Mouse (Mus musculus): ENCODE measurements at regions not wholly inside any gene's neighbourhood (a gene's known extent, or its start where the extent isn't known, plus 50 kb on each side); places are given as distances from the start of the nearest gene placed in this dataset.

DNA sequence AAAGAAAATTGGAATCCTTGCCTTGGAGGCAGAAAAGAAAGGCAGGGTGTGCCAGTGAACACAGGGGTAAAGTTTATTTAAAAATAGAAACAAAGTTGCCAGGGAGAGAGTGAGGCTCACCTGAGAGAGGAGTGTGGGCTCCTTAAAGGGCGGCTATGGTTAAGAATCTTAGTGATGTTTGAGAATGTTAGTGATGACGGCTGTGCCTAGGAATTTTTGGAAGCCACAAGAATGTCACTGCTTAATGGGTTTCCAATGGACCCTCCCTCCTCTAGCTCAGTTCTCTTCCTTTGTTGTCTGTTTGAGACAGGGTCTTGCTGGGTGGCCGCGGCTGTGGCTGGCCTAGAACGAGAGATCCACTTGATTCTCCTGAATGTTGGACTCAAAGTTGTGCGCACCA, 106.3 kb upstream of the Hs6st1 start:
- Histone ChIP-seq H3K9me3 (ENCODE audit: control insufficient read depth, low read length) (no peaks in the 10 kb centered on the region), H3K27ac (ENCODE audit: low read depth, low read length) (no peak overlapping the region), H3K4me1 (replicated peaks; ENCODE audit: control insufficient read depth, insufficient read depth, low read length) (no peaks in the 10 kb centered on the region), H3K27me3 (ENCODE audit: control insufficient read depth, insufficient read depth, low read length) (no peaks in the 10 kb centered on the region), H3K4me3 (ENCODE audit: low read depth, low read length) (no peak overlapping the region), H3K9ac (ENCODE audit: low read depth, low read length) (no peak overlapping the region), H3K36me3 (ENCODE audit: control insufficient read depth, insufficient read depth, low read length) (no peaks in the 10 kb centered on the region), H3K4me2 (replicated peaks; ENCODE audit: low read depth, low read length) (no peak overlapping the region)
- whole genome bisulfite sequencing: 81% methylated on average over 6 of the region's 6 CpGs
- no peak for ATAC-seq (ENCODE audit: low FRiP score)
- no peak for DNase-seq (ENCODE audit: low spot score)

DNA sequence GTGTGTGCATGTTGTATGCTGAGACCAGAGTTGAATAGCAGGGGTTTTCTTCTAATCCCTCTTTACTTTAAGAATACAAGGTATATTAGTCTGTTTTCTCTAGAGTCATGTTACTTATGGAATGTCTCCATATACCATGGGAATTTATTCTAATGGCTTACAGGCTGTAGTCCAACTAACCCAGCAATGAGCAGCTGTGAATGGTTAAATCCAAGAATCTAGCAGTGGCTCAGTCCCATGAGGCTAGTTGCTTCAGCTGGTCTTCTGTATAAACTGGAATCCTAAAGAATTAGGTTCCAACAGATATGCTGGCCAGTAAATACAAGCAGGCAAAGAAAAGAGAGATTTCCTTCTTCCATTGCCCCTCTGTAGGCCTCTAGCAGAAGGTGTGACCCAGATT, 99.7 kb upstream of the Hs6st1 start:
- Histone ChIP-seq H3K27ac (ENCODE audit: low read depth, low read length) (no peak overlapping the region), H3K4me2 (replicated peaks; ENCODE audit: low read depth, low read length) (no peak overlapping the region), H3K9me3 (ENCODE audit: control insufficient read depth, low read length) (no peaks in the 10 kb centered on the region), H3K4me1 (replicated peaks; ENCODE audit: control insufficient read depth, insufficient read depth, low read length) (no peaks in the 10 kb centered on the region), H3K9ac (ENCODE audit: low read depth, low read length) (no peak overlapping the region), H3K36me3 (ENCODE audit: control insufficient read depth, insufficient read depth, low read length) (no peaks in the 10 kb centered on the region), H3K4me3 (ENCODE audit: low read depth, low read length) (no peak overlapping the region), H3K27me3 (ENCODE audit: control insufficient read depth, insufficient read depth, low read length) (no peaks in the 10 kb centered on the region)
- DNase-seq (ENCODE audit: low spot score) (no peak), ATAC-seq (ENCODE audit: low FRiP score) (no peak)

DNA sequence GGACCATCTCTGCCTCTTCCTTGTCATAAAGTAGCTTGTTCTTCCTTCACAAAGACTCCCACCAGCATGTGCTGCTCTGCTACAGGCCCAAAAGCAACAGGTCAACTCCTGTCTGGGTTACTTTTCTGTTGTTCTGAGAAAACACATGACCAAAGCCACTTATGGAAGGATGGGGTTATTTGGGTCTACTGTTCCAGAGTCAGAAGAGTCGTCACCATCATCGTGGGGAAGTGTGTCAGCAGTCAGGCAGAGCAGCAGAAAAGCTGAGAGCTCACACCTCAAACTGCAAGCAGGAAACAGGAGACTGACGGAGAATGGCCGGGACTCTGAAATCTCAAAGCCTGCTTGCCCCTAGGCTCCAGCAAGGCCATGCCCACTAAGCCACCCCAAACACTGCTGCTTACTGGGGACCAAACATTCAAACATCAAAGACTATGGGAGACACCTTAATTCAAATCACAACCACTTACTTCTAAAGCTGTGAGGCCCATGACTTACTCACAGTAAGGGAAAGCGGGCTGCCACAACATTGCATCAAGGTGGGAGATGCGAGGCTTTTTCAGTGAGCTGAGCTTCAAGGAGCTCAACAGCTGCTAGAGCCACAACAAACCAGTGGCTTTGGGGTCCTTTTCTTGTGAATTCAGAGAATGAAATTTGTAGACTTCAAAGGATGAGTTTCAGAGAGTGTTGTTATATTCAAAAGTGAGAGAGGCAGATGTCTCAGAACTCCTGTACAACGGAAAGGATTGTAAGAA, 96.6 kb upstream of the Hs6st1 start:
- no peak overlapping the region for H3K4me2 ChIP-seq (replicated peaks; ENCODE audit: low read depth, low read length)
- WGBS: 62% methylated on average over 7 of the region's 7 CpGs
- H3K9ac ChIP-seq (ENCODE audit: low read depth, low read length): no peak overlapping the region
- ATAC-seq (ENCODE audit: low FRiP score) (no peak), DNase-seq (ENCODE audit: low spot score) (no peak)
- no peaks in the 10 kb centered on the region for H3K36me3 ChIP-seq (ENCODE audit: control insufficient read depth, insufficient read depth, low read length)
- H3K9me3 ChIP-seq (ENCODE audit: control insufficient read depth, low read length): no peaks in the 10 kb centered on the region
- H3K27me3 ChIP-seq (ENCODE audit: control insufficient read depth, insufficient read depth, low read length): no peaks in the 10 kb centered on the region
- H3K4me3 ChIP-seq (ENCODE audit: low read depth, low read length): no peak overlapping the region
- no peak overlapping the region for H3K27ac ChIP-seq (ENCODE audit: low read depth, low read length)
- H3K4me1 ChIP-seq (replicated peaks; ENCODE audit: control insufficient read depth, insufficient read depth, low read length): no peaks in the 10 kb centered on the region

DNA sequence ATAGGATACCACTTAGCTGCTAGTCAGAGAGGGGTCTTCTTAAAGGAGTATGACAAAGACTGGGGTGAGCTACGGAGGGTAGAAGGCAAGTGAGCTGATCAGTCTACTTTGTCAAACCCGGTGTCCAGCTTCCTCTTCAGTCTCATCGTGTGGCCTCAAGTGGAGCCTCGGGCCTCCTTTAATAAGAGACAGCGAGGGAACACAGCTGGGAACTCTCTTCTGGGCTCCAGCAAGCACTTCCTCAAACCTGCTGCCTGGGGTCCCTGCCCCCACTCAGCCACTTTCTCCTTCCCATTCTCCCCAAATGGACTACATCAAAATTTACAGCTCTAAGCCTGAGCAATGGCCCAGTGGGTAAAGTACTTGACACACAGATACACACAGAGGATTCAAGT, 96.0 kb upstream of the Hs6st1 start:
- DNase-seq (ENCODE audit: low spot score): no peak
- no peak overlapping the region for H3K4me3 ChIP-seq (ENCODE audit: low read depth, low read length)
- no peaks in the 10 kb centered on the region for H3K4me1 ChIP-seq (replicated peaks; ENCODE audit: control insufficient read depth, insufficient read depth, low read length)
- no peak overlapping the region for H3K4me2 ChIP-seq (replicated peaks; ENCODE audit: low read depth, low read length)
- WGBS: 50% methylated on average over 5 of the region's 5 CpGs
- no peak overlapping the region for H3K27ac ChIP-seq (ENCODE audit: low read depth, low read length)
- no peak overlapping the region for H3K9ac ChIP-seq (ENCODE audit: low read depth, low read length)
- ATAC-seq (ENCODE audit: low FRiP score): no peak
- H3K9me3 ChIP-seq (ENCODE audit: control insufficient read depth, low read length): no peaks in the 10 kb centered on the region
- H3K27me3 ChIP-seq (ENCODE audit: control insufficient read depth, insufficient read depth, low read length): no peaks in the 10 kb centered on the region
- H3K36me3 ChIP-seq (ENCODE audit: control insufficient read depth, insufficient read depth, low read length): no peaks in the 10 kb centered on the region

DNA sequence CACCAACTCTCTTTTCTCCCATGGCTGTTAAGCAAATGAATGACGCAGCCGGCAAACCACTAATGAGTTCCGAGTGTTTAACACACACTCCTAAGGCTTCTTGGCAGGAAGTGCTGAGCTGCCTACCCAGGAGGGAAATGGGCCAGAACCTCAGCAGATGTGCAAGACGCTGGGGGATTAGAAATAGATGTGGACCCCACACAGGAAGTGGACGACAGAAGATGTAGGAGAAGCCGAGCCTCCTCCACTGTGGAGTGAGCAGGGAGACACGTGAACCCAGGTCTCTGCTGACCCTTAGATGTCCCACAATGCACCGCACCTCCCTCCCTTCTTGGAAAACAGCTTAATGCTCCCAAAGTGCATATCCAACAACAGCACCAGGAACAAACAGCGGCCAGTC, 94.8 kb upstream of the Hs6st1 start:
- Histone ChIP-seq H3K4me1 (replicated peaks; ENCODE audit: control insufficient read depth, insufficient read depth, low read length) (no peaks in the 10 kb centered on the region), H3K36me3 (ENCODE audit: control insufficient read depth, insufficient read depth, low read length) (no peaks in the 10 kb centered on the region), H3K9ac (ENCODE audit: low read depth, low read length) (no peak overlapping the region), H3K27ac (ENCODE audit: low read depth, low read length) (no peak overlapping the region), H3K9me3 (ENCODE audit: control insufficient read depth, low read length) (no peaks in the 10 kb centered on the region), H3K4me3 (ENCODE audit: low read depth, low read length) (no peak overlapping the region), H3K27me3 (ENCODE audit: control insufficient read depth, insufficient read depth, low read length) (no peaks in the 10 kb centered on the region), H3K4me2 (replicated peaks; ENCODE audit: low read depth, low read length) (no peak overlapping the region)
- ATAC-seq (ENCODE audit: low FRiP score) (no peak), DNase-seq (ENCODE audit: low spot score) (no peak)
- whole genome bisulfite sequencing: 67% methylated on average over 9 of the region's 9 CpGs

DNA sequence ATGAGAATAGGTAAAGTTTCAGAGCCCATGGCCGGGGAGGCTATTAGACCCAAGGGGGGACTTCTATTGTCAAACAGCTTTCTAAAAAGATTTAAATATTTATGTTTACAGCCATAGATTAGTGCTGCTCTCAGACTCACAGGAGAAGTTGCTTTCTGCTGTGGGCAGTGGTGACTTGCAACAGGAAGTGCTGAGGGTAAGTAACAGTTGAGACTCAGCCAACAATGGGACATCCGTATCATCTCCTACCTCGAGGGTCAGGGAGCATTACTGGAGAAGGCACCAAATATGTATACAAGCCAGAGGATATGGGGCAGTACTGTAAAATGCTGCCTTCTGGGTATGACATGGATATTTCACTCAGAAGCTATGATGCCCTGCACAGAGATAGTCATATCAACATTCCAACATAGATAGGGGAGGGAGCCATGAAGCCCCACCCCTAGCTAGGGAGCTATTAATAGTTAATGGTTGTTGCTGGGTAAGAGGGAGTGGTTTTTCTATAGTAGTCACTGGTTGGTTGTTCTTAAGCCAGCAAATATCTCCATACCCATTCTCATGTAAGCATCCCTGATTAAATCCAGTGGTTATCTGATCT, 92.5 kb upstream of the Hs6st1 start:
- DNase-seq (ENCODE audit: low spot score) (no peak), ATAC-seq (ENCODE audit: low FRiP score) (no peak)
- H3K9me3 ChIP-seq (ENCODE audit: control insufficient read depth, low read length): no peaks in the 10 kb centered on the region
- H3K4me1 ChIP-seq (replicated peaks; ENCODE audit: control insufficient read depth, insufficient read depth, low read length): no peaks in the 10 kb centered on the region
- H3K4me2 ChIP-seq (replicated peaks; ENCODE audit: low read depth, low read length): no peak overlapping the region
- no peaks in the 10 kb centered on the region for H3K36me3 ChIP-seq (ENCODE audit: control insufficient read depth, insufficient read depth, low read length)
- H3K9ac ChIP-seq (ENCODE audit: low read depth, low read length): no peak overlapping the region
- H3K4me3 ChIP-seq (ENCODE audit: low read depth, low read length): no peak overlapping the region
- H3K27me3 ChIP-seq (ENCODE audit: control insufficient read depth, insufficient read depth, low read length): no peaks in the 10 kb centered on the region
- WGBS: 84% methylated on average over 3 of the region's 3 CpGs
- no peak overlapping the region for H3K27ac ChIP-seq (ENCODE audit: low read depth, low read length)

DNA sequence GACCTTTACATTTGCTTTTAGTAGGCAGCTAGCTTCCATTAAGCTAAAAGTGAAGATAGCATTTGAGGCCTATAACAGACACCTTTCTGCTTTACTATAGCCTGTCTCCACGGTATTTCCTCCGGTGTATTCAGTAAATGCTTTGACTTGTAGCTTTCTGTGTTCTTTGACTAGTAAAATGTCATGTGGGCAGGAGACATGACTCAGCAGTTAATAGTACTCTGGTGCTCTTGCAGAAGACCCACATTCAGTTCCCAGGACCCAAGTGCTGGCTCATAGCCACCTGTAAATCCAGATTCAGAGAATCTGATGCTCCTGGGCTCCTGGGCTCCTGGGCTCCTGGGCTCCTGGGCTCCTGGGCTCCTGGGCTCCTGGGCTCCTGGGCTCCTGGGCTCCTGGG, 91.7 kb upstream of the Hs6st1 start:
- no peak overlapping the region for H3K4me2 ChIP-seq (replicated peaks; ENCODE audit: low read depth, low read length)
- no peaks in the 10 kb centered on the region for H3K9me3 ChIP-seq (ENCODE audit: control insufficient read depth, low read length)
- H3K4me3 ChIP-seq (ENCODE audit: low read depth, low read length): no peak overlapping the region
- H3K36me3 ChIP-seq (ENCODE audit: control insufficient read depth, insufficient read depth, low read length): no peaks in the 10 kb centered on the region
- H3K27ac ChIP-seq (ENCODE audit: low read depth, low read length): no peak overlapping the region
- no peaks in the 10 kb centered on the region for H3K27me3 ChIP-seq (ENCODE audit: control insufficient read depth, insufficient read depth, low read length)
- no peaks in the 10 kb centered on the region for H3K4me1 ChIP-seq (replicated peaks; ENCODE audit: control insufficient read depth, insufficient read depth, low read length)
- DNase-seq (ENCODE audit: low spot score) (no peak), ATAC-seq (ENCODE audit: low FRiP score) (no peak)
- no peak overlapping the region for H3K9ac ChIP-seq (ENCODE audit: low read depth, low read length)
- WGBS: 79% methylated on average over 2 of the region's 2 CpGs

DNA sequence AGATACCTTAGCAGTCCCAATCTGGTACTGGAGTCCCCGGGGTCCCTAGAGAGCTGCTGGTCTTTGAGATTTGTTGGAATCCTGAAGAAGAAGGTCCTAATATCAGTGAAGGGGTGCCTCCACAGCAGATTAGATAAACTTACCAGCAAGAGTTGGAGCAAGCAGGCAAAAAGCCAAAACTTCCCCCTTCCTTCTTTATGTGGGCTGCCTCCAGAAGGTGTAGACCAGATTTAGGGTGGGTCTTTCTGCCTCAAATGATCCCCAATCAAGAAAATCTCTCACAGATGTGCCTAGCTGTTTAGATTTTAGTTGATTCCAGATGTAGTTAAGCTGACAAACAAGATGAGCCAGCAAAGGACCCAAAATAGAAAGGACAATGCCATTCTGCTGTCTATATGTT, 90.1 kb upstream of the Hs6st1 start:
- 79% methylated on average over 1 of the region's 1 CpGs for WGBS
- no peak for DNase-seq (ENCODE audit: low spot score)

DNA sequence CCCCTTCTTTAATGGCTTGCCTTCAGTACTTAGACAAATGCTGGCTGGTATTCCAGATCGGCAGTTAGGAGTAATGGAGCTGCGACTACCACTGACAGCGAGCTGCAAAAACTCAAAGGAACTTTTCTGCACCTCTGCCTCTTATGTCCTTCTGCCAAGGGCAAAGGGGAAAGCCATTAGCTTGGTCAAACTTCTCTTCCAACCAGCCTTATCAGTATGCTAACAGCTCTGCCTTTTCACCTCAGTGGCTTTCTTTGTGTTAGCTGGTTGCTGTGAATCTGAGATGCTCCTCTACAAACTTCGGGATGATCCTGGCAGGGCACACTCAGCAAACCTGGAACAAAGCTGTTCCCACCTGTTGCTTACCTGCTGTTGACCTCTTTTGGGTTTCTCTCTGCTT, 89.4 kb upstream of the Hs6st1 start:
- Histone ChIP-seq H3K4me3 (ENCODE audit: low read depth, low read length) (no peak overlapping the region), H3K9me3 (ENCODE audit: control insufficient read depth, low read length) (no peaks in the 10 kb centered on the region), H3K4me2 (replicated peaks; ENCODE audit: low read depth, low read length) (no peak overlapping the region), H3K4me1 (replicated peaks; ENCODE audit: control insufficient read depth, insufficient read depth, low read length) (no peaks in the 10 kb centered on the region), H3K36me3 (ENCODE audit: control insufficient read depth, insufficient read depth, low read length) (no peaks in the 10 kb centered on the region), H3K9ac (ENCODE audit: low read depth, low read length) (no peak overlapping the region), H3K27me3 (ENCODE audit: control insufficient read depth, insufficient read depth, low read length) (no peaks in the 10 kb centered on the region), H3K27ac (ENCODE audit: low read depth, low read length) (no peak overlapping the region)
- ATAC-seq (ENCODE audit: low FRiP score): no peak
- no peak for DNase-seq (ENCODE audit: low spot score)
- 84% methylated on average over 4 of the region's 4 CpGs for WGBS

More for the DNA sequence above, 90.1 kb upstream of the Hs6st1 start:
- Histone ChIP-seq H3K4me2 (replicated peaks; ENCODE audit: low read depth, low read length) (no peak overlapping the region), H3K9me3 (ENCODE audit: control insufficient read depth, low read length) (no peaks in the 10 kb centered on the region), H3K27me3 (ENCODE audit: control insufficient read depth, insufficient read depth, low read length) (no peaks in the 10 kb centered on the region), H3K27ac (ENCODE audit: low read depth, low read length) (no peak overlapping the region), H3K4me3 (ENCODE audit: low read depth, low read length) (no peak overlapping the region), H3K36me3 (ENCODE audit: control insufficient read depth, insufficient read depth, low read length) (no peaks in the 10 kb centered on the region), H3K4me1 (replicated peaks; ENCODE audit: control insufficient read depth, insufficient read depth, low read length) (no peaks in the 10 kb centered on the region), H3K9ac (ENCODE audit: low read depth, low read length) (no peak overlapping the region)
- ATAC-seq (ENCODE audit: low FRiP score): no peak
